ENCODE assay signal across 13 mouse cellular contexts in the genomic region with DNA sequence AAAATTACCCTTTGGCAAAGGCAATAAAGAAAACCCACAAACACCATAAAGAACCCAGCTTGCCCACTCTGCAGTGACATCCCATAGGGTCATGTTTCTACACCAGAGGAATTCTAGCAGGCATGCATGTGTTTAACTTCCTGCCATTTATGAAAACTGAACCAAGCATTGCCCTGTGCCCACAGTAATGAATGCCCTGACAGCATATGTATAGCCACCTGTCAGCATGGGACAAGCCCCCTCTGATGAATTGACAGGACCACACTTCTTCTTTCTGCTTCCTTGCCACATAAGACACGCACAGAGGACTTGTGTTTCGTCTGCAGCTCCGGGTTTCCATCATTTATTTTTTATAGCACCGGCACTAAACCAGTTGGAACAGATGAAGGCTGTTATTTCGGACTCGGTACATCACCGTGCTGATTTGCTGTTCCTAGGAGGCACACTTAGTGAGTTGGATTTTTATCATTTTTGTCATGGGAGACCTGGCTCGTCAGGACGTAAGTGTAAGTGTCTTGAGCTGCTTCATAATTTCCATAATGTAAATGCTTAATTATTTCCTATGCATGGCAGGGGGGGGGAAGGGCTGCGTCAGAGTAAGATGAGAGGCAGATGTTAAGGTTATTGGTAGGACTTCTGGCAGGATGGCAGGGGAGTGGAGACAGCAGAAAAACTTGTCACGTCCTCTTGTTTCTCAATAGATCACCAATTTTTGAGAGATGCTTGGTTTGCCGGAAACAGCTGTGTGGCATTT.
DNase-seq lines count a peak whose midpoint lies in the region; ATAC-seq lines count a peak whose summit lies in the region.
"Had no signal": no experiment of that assay in that cellular context is flagged by ENCODE, and none has a peak within 500 bp of the region (broad histone marks: within the 10 kb centered on the region; RNA-seq: fewer than 3 reads in every experiment).

No protein-coding gene starts in this region.

- WGBS in hindbrain, embryonic 12.5 days: 66% methylated on average over 12 of the region's 12 CpGs
- WGBS in hindbrain, embryonic 11.5 days: 79% methylated on average over 12 of the region's 12 CpGs
- 58% methylated on average over 12 of the region's 12 CpGs for WGBS in midbrain, embryonic 16.5 days
- WGBS in midbrain, embryonic 13.5 days: 70% methylated on average over 12 of the region's 12 CpGs
- WGBS in hindbrain, embryonic 16.5 days: 41% methylated on average over 12 of the region's 12 CpGs

- no peaks in the 10 kb centered on the region for H3K9me3 ChIP-seq in hindbrain, embryonic 12.5 days (replicated peaks)
- H3K9me3 ChIP-seq in hindbrain, embryonic 11.5 days (ENCODE audit: control insufficient read depth, low read length): no peaks in the 10 kb centered on the region
- no peaks in the 10 kb centered on the region for H3K9me3 ChIP-seq in midbrain, embryonic 16.5 days (replicated peaks; ENCODE audit: control insufficient read depth, low read length, poor library complexity, severe bottlenecking)
- no peaks in the 10 kb centered on the region for H3K9me3 ChIP-seq in midbrain, embryonic 13.5 days
- H3K9me3 ChIP-seq in hindbrain, embryonic 16.5 days (ENCODE audit: control insufficient read depth, low read length): no peaks in the 10 kb centered on the region
- H3K9me3 ChIP-seq: stomach, embryonic 15.5 days had no signal

- H3K27ac ChIP-seq in hindbrain, embryonic 12.5 days: 0 out of 2 replicates have a peak overlapping the region, but pooled peaks have one; percentile 48
- no peak overlapping the region for H3K27ac ChIP-seq in hindbrain, embryonic 11.5 days (ENCODE audit: low read depth, low read length)
- H3K27ac ChIP-seq in midbrain, embryonic 16.5 days (ENCODE audit: low read length): no peak overlapping the region
- H3K27ac ChIP-seq in midbrain, embryonic 13.5 days: no peak overlapping the region
- peak overlapping the region; percentile 12 for H3K27ac ChIP-seq in hindbrain, embryonic 16.5 days (ENCODE audit: low read depth, low read length)

- H3K4me3 ChIP-seq in hindbrain, embryonic 12.5 days: no peak overlapping the region
- H3K4me3 ChIP-seq in hindbrain, embryonic 11.5 days (ENCODE audit: low read depth, low read length): no peak overlapping the region
- H3K4me3 ChIP-seq in midbrain, embryonic 16.5 days (ENCODE audit: low read depth, low read length): no peak overlapping the region
- no peak overlapping the region for H3K4me3 ChIP-seq in midbrain, embryonic 13.5 days (replicated peaks)
- no peak overlapping the region for H3K4me3 ChIP-seq in hindbrain, embryonic 16.5 days (ENCODE audit: low read length)
- H3K4me3 ChIP-seq: stomach, embryonic 15.5 days had no signal

- no peak overlapping the region for H3K4me2 ChIP-seq in hindbrain, embryonic 12.5 days (replicated peaks)
- no peak overlapping the region for H3K4me2 ChIP-seq in hindbrain, embryonic 11.5 days (replicated peaks; ENCODE audit: low read depth, low read length)
- H3K4me2 ChIP-seq in midbrain, embryonic 16.5 days (ENCODE audit: low read length): no peak overlapping the region
- H3K4me2 ChIP-seq in midbrain, embryonic 13.5 days (replicated peaks): no peak overlapping the region
- peak overlapping the region; percentile 27 for H3K4me2 ChIP-seq in hindbrain, embryonic 16.5 days (ENCODE audit: low read length)
- H3K4me2 ChIP-seq: stomach, embryonic 15.5 days had no signal

- no peaks in the 10 kb centered on the region for H3K27me3 ChIP-seq in hindbrain, embryonic 12.5 days
- H3K27me3 ChIP-seq in hindbrain, embryonic 11.5 days (ENCODE audit: control insufficient read depth, insufficient read depth, low read length): no peaks in the 10 kb centered on the region
- no peaks in the 10 kb centered on the region for H3K27me3 ChIP-seq in midbrain, embryonic 16.5 days (ENCODE audit: control insufficient read depth, insufficient read depth, low read depth, low read length)
- H3K27me3 ChIP-seq in midbrain, embryonic 13.5 days: no peaks in the 10 kb centered on the region
- no peaks in the 10 kb centered on the region for H3K27me3 ChIP-seq in hindbrain, embryonic 16.5 days (replicated peaks; ENCODE audit: control insufficient read depth, insufficient read depth, low read length)
- H3K27me3 ChIP-seq: stomach, embryonic 15.5 days had no signal

- H3K4me1 ChIP-seq in hindbrain, embryonic 12.5 days: peaks cover 13% of the 10 kb centered on the region
- no peaks in the 10 kb centered on the region for H3K4me1 ChIP-seq in hindbrain, embryonic 11.5 days (replicated peaks; ENCODE audit: control insufficient read depth, insufficient read depth, low read length)
- H3K4me1 ChIP-seq in midbrain, embryonic 16.5 days (ENCODE audit: control insufficient read depth, insufficient read depth, low read length): peaks cover 16% of the 10 kb centered on the region
- H3K4me1 ChIP-seq in midbrain, embryonic 13.5 days (replicated peaks): peaks cover 19% of the 10 kb centered on the region
- H3K4me1 ChIP-seq in hindbrain, embryonic 16.5 days (ENCODE audit: control insufficient read depth, insufficient read depth, low read depth, low read length): peaks cover 10% of the 10 kb centered on the region

- DNase-seq in hindbrain, embryonic 11.5 days (ENCODE audit: low spot score): no peak
- no peak for DNase-seq in cerebellum, adult 11-12 months
- no peak for DNase-seq in testis, postnatal 14 days (ENCODE audit: low spot score)
- DNase-seq: cerebellum, postnatal 36 days; liver, postnatal 0 days; lung, postnatal 4 days; thymus, postnatal 25 days had no signal

- H3K36me3 ChIP-seq in hindbrain, embryonic 12.5 days: peaks cover 9% of the 10 kb centered on the region
- no peaks in the 10 kb centered on the region for H3K36me3 ChIP-seq in hindbrain, embryonic 11.5 days (ENCODE audit: control insufficient read depth, insufficient read depth, low read length)
- no peaks in the 10 kb centered on the region for H3K36me3 ChIP-seq in midbrain, embryonic 16.5 days (ENCODE audit: control insufficient read depth, insufficient read depth, low read length)
- peaks cover 5% of the 10 kb centered on the region for H3K36me3 ChIP-seq in midbrain, embryonic 13.5 days
- no peaks in the 10 kb centered on the region for H3K36me3 ChIP-seq in hindbrain, embryonic 16.5 days (ENCODE audit: control insufficient read depth, insufficient read depth, low read length)
- H3K36me3 ChIP-seq: stomach, embryonic 15.5 days had no signal

- H3K9ac ChIP-seq in hindbrain, embryonic 12.5 days: no peak overlapping the region
- H3K9ac ChIP-seq in hindbrain, embryonic 11.5 days (ENCODE audit: low read depth, low read length): no peak overlapping the region
- H3K9ac ChIP-seq in midbrain, embryonic 16.5 days (ENCODE audit: low read depth, low read length): no peak overlapping the region
- no peak overlapping the region for H3K9ac ChIP-seq in midbrain, embryonic 13.5 days (replicated peaks)
- no peak overlapping the region; the same call in 1 of the 2 replicates for H3K9ac ChIP-seq in hindbrain, embryonic 16.5 days (ENCODE audit: low read depth, low read length)
- H3K9ac ChIP-seq: liver, postnatal 0 days; stomach, embryonic 15.5 days had no signal

- no peak for ATAC-seq in hindbrain, embryonic 12.5 days (ENCODE audit: low FRiP score)
- no peak for ATAC-seq in hindbrain, embryonic 11.5 days (ENCODE audit: low FRiP score)
- 0 out of 2 replicates have a peak, but pooled peaks have one; percentile 36 for ATAC-seq in midbrain, embryonic 16.5 days
- no peak for ATAC-seq in midbrain, embryonic 13.5 days
- ATAC-seq in hindbrain, embryonic 16.5 days: 0 out of 2 replicates have a peak, but pooled peaks have one; percentile 29
- ATAC-seq: intestine, postnatal 0 days; liver, postnatal 0 days had no signal

Comparison
In these comparisons a context has a peak if more than half of its experiments do, and no peak if none do; other contexts are left out.
1. ATAC-seq: peak in midbrain, embryonic 16.5 days (single experiment) and hindbrain, embryonic 16.5 days (single experiment); none in hindbrain, embryonic 12.5 days (single experiment), hindbrain, embryonic 11.5 days (single experiment) and midbrain, embryonic 13.5 days (single experiment).
2. H3K27ac ChIP-seq: peak in hindbrain, embryonic 12.5 days (single experiment) and hindbrain, embryonic 16.5 days (single experiment); none in hindbrain, embryonic 11.5 days (single experiment), midbrain, embryonic 16.5 days (single experiment) and midbrain, embryonic 13.5 days (single experiment).